Mouse (Mus musculus): ENCODE results near the gene C3.

Gene C3

DNA sequence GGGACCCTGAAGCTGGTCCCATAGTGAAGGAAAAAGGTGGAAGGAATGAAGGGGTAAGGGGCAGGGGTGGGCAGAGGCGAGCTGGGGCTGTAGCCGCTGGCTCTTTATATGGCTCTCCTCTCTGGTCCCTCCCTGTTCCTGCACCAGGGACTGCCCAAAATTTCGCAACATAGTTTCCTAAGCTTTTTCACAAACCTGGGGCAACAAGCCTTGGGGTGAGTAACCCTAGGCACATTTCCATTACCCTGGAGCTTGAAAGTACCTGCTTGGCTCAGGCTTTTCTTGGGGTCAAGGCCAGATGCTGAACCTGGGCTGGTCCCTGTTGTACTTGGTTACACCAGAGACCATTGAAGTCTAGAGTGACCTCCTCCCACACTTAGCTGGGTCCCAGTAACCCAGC is at the start of gene C3:
Gene C3, minus strand, starts transcription at position 123 of the 400 bp plus-strand sequence.
- DNase-seq (ENCODE audit: low read depth in 1 of 2, low spot score in 2 of 2): peak; percentile 42 to 47

DNA sequence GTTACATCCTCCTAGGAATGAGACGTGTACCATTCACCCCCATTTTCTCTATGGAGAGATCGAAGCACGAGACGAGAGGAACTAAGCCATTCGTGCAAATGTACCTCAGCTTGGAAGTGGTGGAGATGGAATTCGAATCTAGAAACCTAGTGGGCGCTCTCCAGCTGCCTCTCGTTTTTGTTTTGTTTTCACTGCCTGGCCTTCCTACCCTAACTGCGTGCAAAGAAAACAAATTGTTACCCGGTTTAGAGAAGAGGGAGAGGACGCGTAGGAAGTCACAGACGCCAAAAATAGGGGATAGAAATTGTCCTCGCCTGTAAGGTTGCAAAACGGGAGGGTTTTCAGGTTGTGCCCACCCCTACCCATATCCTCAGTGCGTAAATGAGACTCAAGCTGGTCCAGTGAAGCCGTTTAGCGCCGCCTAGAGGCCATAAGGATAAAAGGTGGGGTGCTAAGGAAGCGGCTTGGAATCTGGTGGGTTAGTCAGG is 48.7 kb upstream of the C3 start:
- DNase-seq (ENCODE audit: low read depth in 1 of 2, low spot score in 2 of 2): peak in 1 of 2 experiments; percentile 35

DNA sequence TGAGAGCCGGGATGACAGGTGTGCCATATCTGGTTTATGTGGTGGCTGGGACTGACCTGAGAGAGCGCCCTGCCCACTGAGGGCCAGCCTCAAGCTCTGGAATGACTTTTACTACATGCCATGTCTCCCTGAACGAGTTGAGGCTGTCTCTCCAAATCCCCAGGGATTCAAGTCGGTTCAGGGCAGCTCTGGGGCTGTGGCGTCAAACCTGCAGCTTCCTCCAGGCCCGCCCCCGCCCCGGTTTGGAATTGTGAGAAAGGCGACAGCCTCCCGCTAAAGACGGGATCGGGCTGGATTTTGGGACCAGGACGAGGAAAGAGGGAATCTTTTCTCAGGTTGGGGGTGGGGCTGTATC is 48.0 kb upstream of the C3 start:
- DNase-seq (ENCODE audit: low read depth in 1 of 2, low spot score in 2 of 2): no peak

DNA sequence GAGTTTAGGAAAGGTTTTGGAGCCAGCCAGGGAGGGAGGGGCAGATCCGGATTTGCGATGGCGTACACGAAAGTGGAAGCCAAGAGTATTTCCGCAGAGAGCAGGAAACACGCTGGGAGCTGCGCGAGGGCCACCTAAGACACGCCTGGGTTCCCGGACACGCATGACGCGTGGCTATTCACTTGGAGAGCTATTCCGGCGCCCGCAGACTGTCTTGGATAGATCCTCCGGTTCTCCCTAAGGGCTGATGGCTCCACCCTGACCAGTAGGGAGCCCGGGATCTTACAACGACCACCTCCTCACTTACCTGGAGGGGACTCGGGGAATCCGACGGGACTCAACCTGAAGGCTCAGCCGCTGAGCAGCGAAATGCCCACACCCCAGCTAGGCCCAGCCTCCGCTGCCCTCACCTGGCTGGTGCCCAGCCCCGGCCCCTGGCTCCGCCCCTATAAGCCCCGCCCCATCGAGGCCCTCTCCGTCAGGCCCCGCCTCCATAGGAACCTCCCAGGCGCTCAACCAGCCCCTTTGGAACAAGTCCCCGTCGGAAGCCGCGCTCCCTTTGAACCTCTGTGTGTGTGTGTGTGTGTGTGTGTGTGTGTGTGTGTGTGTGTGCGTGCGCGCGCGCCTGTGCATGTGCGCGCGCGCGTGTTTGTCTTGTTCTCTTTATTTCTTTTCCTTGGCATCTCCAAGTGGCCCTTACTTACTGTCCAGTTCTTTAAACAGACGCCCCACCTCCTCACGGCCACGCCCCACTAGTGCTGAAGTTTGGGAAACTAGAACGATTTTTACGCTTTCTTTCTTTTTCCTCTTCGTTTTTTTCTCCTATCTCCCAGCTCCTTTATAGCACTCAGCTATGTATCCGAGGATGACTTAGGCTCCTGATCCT is 47.4 kb upstream of the C3 start:
- peak in 1 of 2 experiments; percentile 63 for DNase-seq (ENCODE audit: low read depth in 1 of 2, low spot score in 2 of 2)

DNA sequence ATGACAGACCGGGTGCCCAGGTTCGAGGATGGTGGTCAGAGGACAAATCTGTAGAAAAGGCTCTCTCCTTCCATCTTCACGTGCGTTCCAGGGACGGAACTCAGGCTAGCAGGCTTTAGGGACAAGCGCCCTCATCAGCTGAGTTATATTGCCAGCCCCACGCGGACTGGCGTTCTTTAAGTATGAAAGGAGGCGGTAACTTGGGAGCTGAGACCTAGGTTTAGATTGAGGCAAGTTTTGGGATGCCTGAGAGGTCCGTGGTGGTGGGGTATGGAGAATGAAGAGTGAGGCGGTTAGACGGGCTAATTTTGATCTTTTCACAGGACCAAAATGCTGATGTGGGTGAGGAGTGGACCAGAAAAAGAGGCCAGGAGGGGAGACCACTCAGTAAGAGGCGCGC is 46.8 kb upstream of the C3 start:
- no peak for DNase-seq (ENCODE audit: low read depth in 1 of 2, low spot score in 2 of 2)

DNA sequence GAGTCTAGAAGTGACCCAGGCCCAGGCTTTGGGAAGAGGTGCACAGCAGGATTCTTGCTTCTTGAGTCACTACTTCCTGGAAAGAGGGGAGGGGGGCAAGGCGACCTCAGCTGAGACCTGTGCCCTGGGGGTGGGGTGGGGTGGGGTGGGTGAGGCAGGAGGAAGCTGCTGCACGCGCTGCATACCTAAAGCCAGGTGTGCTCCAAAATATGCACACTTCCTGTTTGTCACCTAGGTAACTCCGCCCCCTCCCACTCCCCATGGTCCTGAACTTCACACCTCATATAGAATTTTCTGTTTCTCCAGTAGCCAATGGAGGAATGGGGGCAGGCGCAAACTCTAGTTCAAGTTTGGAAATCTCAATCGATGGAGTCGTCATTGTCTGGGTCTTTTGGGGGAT is 45.9 kb upstream of the C3 start:
- no peak for DNase-seq (ENCODE audit: low read depth in 1 of 2, low spot score in 2 of 2)

DNA sequence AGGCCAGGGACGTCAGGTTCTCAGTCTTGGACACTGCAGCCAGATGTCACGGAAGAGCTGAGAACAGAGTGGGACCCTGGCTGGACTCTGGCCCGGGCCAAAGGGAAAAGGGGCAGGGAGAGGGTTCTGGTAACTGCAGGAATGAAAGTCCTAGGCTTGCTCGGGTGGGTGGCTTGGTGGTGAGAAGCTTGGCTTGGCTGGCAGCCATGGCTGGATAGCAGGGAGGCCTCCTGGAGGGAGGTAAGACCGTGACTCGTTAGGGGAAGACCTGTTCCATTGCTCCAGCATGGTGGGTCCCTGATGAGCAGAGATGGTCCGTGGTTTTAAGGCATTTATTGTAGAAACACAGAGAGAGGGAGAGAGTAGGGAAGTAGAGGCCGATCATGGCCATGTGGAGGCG is 43.4 kb upstream of the C3 start:
- DNase-seq (ENCODE audit: low read depth in 1 of 2, low spot score in 2 of 2): no peak

DNA sequence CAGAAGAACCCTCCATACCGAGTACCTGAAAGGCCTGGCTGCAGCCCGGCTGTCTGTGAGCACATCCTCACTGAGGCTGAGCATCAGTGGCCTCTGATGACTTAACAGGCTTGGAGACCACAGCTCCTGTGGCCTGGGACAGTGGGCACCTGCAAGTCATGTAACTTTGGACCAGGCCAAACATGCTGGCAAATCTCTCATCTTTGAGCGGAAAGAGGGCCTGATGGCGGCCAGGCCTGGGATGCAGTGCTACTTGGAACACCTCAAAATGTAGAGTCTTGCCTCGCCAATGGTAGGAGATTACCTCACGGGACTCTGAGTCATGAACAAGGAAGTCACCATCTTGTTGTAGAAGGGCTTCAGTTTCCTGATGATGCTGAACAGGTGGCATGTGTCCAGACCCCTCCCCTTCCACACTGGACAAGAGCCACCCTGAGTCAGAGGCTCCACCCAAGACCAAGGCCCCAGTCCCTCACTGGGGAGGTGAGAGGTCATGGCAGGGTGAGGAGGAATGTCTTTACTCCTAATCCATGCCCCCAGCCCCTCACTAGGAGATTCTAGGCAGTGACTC is 39.7 kb upstream of the C3 start:
- no peak for DNase-seq (ENCODE audit: low read depth in 1 of 2, low spot score in 2 of 2)

DNA sequence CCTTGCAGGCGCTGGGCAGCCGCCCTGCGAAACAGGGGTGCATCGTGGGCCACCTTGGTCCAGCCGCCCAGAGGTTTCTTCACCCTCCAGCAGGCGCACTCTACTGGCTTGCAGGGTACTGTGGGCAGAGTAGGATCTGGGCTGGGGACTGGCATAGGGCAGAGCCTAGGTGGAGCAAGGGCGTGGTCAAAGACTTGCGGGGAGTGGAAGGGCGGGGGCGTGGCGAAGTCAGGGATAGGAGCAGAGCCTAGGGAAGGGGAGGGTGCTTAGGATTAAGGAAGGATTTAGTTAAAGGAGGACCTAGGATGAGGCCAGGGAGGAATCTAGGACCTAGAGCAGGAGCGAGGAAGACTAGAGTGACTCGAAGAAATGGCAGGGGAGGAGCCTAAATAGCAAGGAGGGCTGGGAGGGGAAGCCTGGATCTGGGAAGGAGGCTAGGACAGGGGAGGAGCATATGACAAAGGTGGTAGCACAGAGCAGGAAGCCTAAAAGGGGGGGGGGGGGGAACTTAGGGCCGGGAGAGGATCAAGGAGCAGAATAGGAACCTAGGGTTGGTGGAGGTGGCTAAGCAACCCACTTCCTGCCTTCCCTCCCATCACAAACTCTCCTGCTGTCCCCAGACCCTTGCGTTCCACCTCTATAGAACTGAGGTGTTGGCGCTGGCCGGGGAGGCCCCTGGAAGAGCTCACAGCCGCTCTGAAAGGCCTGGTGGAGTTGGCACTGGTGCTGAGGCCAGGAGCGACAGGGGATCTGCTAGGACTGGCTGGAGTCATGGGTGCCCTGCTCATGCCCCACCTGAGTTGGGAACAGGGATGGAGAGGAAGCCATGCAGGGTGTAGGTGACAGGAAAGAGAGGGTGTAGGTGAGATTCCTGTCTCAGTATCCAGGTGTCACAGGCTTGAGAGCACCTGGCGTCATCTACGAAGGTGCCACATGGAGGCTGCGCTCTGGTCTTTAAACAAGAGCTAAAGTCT is 37.3 kb upstream of the C3 start:
- DNase-seq (ENCODE audit: low read depth in 1 of 2, low spot score in 2 of 2): peak; percentile 63 to 74

DNA sequence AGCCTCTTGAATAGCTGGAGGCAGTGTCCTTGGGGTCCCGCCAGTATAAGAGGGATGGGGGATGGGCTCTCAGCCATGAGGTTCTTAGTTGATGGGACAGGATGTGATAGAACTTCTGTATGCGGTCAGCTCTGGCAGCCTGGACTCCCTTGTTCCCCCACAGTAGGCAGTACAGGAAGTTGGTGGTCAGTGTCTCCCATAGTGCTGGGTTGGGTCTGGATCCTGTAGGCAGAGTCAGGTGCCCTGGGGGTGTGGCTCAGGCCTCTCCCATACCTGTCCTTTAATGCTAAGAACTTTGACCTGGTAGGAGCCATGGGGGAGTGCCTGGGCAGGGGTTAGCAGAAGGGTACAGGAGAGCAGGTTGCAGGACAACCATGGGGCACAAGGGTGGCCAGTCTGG is 36.2 kb upstream of the C3 start:
- no peak for DNase-seq (ENCODE audit: low read depth in 1 of 2, low spot score in 2 of 2)

DNA sequence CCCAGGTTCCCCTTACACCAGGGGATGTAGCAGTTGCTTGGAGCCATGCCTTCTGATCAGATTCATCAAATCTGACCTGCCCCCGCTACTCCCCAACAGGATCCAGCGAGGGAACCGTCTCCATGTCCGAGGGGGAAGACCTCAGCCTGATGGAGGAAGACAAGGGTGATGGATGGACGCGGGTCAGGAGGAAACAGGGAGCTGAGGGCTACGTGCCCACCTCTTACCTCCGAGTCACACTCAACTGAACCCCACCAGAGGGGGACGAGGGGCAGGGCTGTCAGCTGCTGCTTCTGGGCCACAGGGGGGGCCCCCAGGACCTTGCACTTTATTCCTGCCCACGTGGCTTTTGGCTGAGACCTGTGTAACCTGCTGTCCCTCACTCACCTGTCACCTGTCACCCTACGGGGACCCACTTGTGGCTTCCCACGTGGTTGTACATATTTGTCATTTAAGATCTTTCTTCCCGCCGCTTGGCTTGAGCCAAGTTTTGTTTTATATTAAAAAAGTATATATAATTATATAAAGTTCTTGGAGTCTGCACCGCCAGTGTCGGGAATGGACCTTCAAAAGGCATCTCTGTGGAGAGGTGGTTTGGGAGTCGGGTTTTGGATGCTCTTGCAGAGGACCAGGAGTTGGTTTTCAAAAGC is 35.1 kb upstream of the C3 start:
- DNase-seq (ENCODE audit: low read depth in 1 of 2, low spot score in 2 of 2): no peak

DNA sequence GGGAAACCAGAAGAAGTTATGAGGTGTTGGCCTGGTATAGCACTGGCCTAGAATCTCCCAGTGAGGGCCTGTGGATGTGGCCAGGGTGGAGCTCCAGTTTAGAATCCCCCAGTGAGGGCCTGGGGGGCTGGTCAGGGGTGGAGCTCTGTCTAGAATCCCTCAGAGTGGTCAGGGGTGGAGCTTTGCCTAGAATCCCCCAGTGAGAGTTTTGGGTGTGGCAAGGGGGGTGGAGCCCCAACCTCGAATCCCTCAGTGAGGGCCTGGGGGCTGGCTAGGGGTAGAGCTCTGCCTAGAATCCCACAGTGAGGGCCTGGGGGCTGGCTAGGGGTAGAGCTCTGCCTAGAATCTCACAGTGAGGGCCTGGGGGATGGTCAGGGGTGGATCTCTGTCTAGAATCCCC is 33.9 kb upstream of the C3 start:
- DNase-seq (ENCODE audit: low read depth in 1 of 2, low spot score in 2 of 2): no peak

DNA sequence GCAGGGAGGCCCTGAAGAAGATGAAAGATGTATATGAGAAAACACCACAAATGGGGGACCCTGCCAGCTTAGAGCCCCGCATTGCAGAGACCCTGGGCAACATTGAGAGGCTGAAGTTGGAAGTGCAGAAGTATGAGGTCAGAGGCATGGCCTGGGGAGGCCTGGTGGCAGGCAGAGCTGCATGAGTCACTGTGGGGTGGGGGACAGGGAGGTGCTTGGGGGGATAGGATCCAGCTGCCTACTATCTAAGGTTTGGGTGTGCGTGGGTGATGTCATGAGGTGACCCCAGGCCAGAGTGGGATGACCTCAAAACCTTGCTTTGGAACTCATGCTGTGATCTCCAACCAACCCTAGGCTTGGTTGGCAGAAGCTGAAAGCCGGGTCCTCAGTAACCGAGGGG is 33.4 kb upstream of the C3 start:
- DNase-seq (ENCODE audit: low read depth in 1 of 2, low spot score in 2 of 2): no peak

DNA sequence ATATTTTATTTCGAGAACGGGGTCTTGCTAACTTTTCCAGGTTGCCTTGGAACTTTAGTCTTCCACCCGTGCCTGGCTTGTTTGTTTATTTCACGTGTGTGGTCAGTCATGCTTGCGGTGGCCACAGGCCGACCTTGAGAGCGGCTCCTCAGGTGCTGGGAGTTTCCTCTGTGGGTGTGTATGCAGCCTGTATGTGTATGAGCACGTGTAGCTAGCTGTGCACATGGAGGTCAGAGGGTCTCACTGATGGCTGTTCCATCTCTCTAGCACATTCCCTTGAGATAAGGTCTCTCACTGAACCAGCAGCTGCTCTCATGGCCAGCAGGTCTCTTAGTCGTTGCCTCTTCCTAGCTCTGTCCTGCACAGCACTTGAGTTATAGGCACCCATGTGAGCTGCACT is 32.4 kb upstream of the C3 start:
- no peak for DNase-seq (ENCODE audit: low read depth in 1 of 2, low spot score in 2 of 2)

DNA sequence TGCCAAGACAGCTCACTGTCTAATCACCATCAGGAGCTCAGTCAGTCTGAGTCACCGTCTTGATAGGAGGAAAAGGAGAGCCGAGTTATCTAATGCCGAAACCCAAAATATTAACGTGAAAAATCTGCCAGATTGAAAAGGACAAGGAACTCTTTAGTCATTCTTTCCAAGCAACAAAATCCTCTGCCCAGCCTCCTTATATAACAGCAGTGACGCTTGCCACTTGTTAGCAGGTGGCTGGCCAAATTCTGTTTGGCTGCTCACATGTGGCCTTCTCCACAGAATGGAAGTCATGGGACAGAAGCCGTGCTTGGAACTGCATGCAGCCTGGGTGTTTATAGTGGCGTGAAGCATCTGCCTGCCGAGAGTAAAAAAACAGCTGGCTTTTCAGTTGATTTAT is 31.8 kb upstream of the C3 start:
- DNase-seq (ENCODE audit: low read depth in 1 of 2, low spot score in 2 of 2): no peak

DNA sequence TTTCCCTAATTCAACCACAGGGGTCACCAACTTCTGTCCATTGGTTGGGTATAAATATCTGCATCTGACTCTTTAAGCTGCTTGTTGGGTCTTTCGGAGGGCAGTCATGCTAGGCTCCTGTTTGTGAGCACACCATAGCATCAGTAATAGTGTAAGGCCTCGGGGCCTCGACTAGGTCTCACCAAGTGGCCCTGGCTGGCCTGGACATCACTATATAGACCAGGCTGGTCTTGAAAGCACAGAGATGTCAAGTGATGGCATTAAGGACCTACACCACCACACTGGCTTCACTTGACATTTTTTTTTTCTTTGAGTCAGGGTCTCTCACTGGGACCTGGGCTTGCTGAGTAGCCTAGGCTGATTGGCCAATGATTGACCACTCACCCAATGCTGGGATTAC is 30.3 kb upstream of the C3 start:
- DNase-seq (ENCODE audit: low read depth in 1 of 2, low spot score in 2 of 2): no peak

DNA sequence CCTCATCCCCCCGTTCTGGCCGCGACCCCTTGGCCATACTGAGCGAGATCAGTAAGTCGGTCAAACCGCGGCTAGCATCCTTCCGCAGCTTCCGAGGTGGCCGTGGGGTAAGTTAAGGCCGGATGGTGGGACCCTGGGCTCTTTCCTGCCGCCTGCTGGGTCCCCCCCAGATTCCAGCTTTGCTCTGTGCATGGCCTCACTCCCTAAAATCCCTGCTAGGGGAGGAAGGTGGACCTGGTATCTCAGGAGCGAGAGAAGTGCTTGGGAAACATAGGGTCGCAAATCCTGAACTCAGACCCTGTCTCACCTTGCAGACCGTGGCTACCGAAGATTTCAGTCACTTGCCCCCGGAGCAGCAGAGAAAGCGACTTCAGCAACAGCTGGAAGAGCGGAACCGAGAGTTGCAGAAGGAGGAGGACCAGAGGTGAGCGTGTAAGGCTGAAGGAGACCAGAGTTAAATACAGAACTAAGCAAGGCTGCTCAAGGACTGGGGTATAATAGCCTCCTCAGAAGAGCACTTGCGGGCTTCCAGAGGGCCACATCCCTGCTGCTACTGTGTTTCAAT is 29.1 kb upstream of the C3 start:
- DNase-seq (ENCODE audit: low read depth in 1 of 2, low spot score in 2 of 2): no peak

DNA sequence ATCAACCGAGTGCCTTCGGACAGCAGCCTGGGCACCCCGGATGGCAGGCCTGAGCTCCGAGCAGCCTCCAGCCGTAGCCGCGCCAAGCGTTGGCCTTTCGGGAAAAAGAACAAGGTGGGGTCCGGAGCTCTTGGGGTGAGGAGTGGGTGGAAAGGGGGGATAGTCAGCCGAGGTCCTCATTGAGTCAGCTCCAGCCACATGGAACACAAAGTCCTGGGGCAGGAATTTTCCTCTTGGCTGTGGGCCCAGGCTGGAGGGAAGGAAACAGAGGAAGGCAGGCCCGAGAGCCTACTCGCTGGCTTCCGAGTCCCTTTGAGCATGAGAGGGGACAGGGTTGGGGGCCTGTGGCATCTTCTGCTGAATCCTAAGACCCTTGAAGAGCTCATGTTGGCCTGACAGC is 27.4 kb upstream of the C3 start:
- DNase-seq (ENCODE audit: low read depth in 1 of 2, low spot score in 2 of 2): no peak

DNA sequence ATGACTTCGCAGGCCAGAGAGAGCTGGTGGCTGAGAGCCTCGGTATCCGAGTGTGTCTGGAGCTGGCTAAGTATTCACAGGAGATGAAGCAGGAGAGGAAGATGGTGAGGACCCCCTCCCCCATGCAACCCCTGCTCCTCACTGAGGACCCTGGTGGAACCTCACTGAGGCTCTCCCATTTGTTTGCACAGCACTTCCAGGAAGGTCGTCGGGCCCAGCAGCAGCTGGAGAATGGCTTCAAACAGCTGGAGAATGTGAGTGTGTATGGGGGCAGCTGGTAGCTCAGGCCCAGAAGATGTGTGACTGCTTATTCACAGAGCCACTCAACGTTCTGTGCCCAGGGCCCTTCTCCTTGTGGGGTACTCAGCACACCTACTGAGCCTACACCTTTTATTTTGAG is 25.4 kb upstream of the C3 start:
- DNase-seq (ENCODE audit: low read depth in 1 of 2, low spot score in 2 of 2): no peak

DNA sequence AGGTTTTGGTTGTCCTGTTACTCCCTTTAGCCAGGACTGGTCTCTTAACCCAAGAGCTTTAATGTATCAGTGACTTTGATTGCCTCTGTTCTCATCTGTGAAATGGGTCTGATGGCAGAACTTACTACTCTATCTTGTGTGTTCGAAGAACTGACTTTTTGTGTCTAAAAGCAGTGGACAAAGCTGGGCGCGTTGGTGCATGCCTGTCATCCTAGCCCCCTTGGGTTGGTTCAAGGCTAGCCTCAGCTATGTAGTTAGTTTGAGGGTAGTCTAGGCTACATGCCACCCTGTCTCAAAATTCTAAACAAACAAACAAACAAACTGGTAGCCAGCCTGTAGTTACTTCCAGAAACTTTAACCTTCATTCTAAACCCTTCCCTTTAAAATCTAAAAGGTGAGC is 23.5 kb upstream of the C3 start:
- no peak for DNase-seq (ENCODE audit: low read depth in 1 of 2, low spot score in 2 of 2)

Measured in monocyte, adult 2 months (primary cell).